Mouse (Mus musculus): Measurements from ENCODE around the gene Ppara. TPM values are rescaled to one million over a fixed set of nuclear protein-coding genes. Genes with fewer than 3 reads are reported as not detected.

Gene Ppara
- polyA plus RNA-seq, 1 experiment from 2014 or later = 2.5 TPM

- WGBS = 83% methylated on average over 7 of the region's 7 CpGs
- Histone ChIP-seq H3K27ac (ENCODE audit: low read depth, low read length) (no peak overlapping the region), H3K9me3 (ENCODE audit: control insufficient read depth, low read length) (no peaks in the 10 kb centered on the region), H3K9ac (ENCODE audit: low read depth, low read length) (no peak overlapping the region), H3K4me3 (ENCODE audit: low read depth, low read length) (no peak overlapping the region), H3K4me2 (no peak overlapping the region), H3K27me3 (replicated peaks; ENCODE audit: control insufficient read depth, insufficient read depth, low read length) (no peaks in the 10 kb centered on the region; the same call in 1 of the 2 replicates), H3K36me3 (ENCODE audit: control insufficient read depth, insufficient read depth, low read length) (no peaks in the 10 kb centered on the region), H3K4me1 (replicated peaks; ENCODE audit: control insufficient read depth, insufficient read depth, low read length) (no peaks in the 10 kb centered on the region)
- ATAC-seq (replicated peaks; ENCODE audit: low FRiP score) = no peak
- no peak for DNase-seq (ENCODE audit: low spot score)
Measured at GRCm38 (mm10) chr15:85707458-85708030, 27.2 kb upstream of the Ppara start.

- Histone ChIP-seq H3K27ac (ENCODE audit: low read depth, low read length) (no peak overlapping the region), H3K4me1 (replicated peaks; ENCODE audit: control insufficient read depth, insufficient read depth, low read length) (no peaks in the 10 kb centered on the region), H3K27me3 (replicated peaks; ENCODE audit: control insufficient read depth, insufficient read depth, low read length) (no peaks in the 10 kb centered on the region; the same call in 1 of the 2 replicates), H3K9ac (ENCODE audit: low read depth, low read length) (no peak overlapping the region), H3K4me3 (ENCODE audit: low read depth, low read length) (no peak overlapping the region), H3K4me2 (no peak overlapping the region), H3K9me3 (ENCODE audit: control insufficient read depth, low read length) (no peaks in the 10 kb centered on the region), H3K36me3 (ENCODE audit: control insufficient read depth, insufficient read depth, low read length) (no peaks in the 10 kb centered on the region)
- DNase-seq (ENCODE audit: low spot score) (no peak), ATAC-seq (replicated peaks; ENCODE audit: low FRiP score) (no peak)
- WGBS = 72% methylated on average over 2 of the region's 2 CpGs
Measured at GRCm38 (mm10) chr15:85708217-85708616, 26.6 kb upstream of the Ppara start.

GRCm38 (mm10) chr15:85708843-85709242 lies 25.9 kb upstream of the Ppara start:
- no peaks in the 10 kb centered on the region for H3K36me3 ChIP-seq (ENCODE audit: control insufficient read depth, insufficient read depth, low read length)
- DNase-seq (ENCODE audit: low spot score) (no peak), ATAC-seq (replicated peaks; ENCODE audit: low FRiP score) (no peak)
- no peaks in the 10 kb centered on the region for H3K4me1 ChIP-seq (replicated peaks; ENCODE audit: control insufficient read depth, insufficient read depth, low read length)
- WGBS = 92% methylated on average over 4 of the region's 4 CpGs
- H3K4me3 ChIP-seq (ENCODE audit: low read depth, low read length) = no peak overlapping the region
- no peaks in the 10 kb centered on the region for H3K9me3 ChIP-seq (ENCODE audit: control insufficient read depth, low read length)
- H3K27ac ChIP-seq (ENCODE audit: low read depth, low read length) = no peak overlapping the region
- H3K4me2 ChIP-seq = no peak overlapping the region
- H3K27me3 ChIP-seq (replicated peaks; ENCODE audit: control insufficient read depth, insufficient read depth, low read length) = no peaks in the 10 kb centered on the region; the same call in 1 of the 2 replicates
- no peak overlapping the region for H3K9ac ChIP-seq (ENCODE audit: low read depth, low read length)

GRCm38 (mm10) chr15:85709268-85709973 lies 25.4 kb upstream of the Ppara start:
- H3K9me3 ChIP-seq (ENCODE audit: control insufficient read depth, low read length) = no peaks in the 10 kb centered on the region
- no peak overlapping the region for H3K4me2 ChIP-seq
- no peak overlapping the region for H3K4me3 ChIP-seq (ENCODE audit: low read depth, low read length)
- WGBS = 33% methylated on average over 10 of the region's 10 CpGs
- no peaks in the 10 kb centered on the region for H3K36me3 ChIP-seq (ENCODE audit: control insufficient read depth, insufficient read depth, low read length)
- no peak overlapping the region for H3K9ac ChIP-seq (ENCODE audit: low read depth, low read length)
- DNase-seq (ENCODE audit: low spot score) = peak; percentile 57
- H3K27me3 ChIP-seq (replicated peaks; ENCODE audit: control insufficient read depth, insufficient read depth, low read length) = no peaks in the 10 kb centered on the region; the same call in 1 of the 2 replicates
- H3K4me1 ChIP-seq (replicated peaks; ENCODE audit: control insufficient read depth, insufficient read depth, low read length) = no peaks in the 10 kb centered on the region
- 0 out of 2 replicates have a peak, but pooled peaks have one; percentile 39 for ATAC-seq (replicated peaks; ENCODE audit: low FRiP score)
- no peak overlapping the region for H3K27ac ChIP-seq (ENCODE audit: low read depth, low read length)

GRCm38 (mm10) chr15:85710179-85710578 lies 24.6 kb upstream of the Ppara start:
- Histone ChIP-seq H3K4me3 (ENCODE audit: low read depth, low read length) (no peak overlapping the region), H3K9me3 (ENCODE audit: control insufficient read depth, low read length) (no peaks in the 10 kb centered on the region), H3K27ac (ENCODE audit: low read depth, low read length) (no peak overlapping the region), H3K27me3 (replicated peaks; ENCODE audit: control insufficient read depth, insufficient read depth, low read length) (no peaks in the 10 kb centered on the region; the same call in 1 of the 2 replicates), H3K9ac (ENCODE audit: low read depth, low read length) (no peak overlapping the region), H3K4me1 (replicated peaks; ENCODE audit: control insufficient read depth, insufficient read depth, low read length) (no peaks in the 10 kb centered on the region), H3K36me3 (ENCODE audit: control insufficient read depth, insufficient read depth, low read length) (no peaks in the 10 kb centered on the region), H3K4me2 (no peak overlapping the region)
- 0% methylated on average over 7 of the region's 8 CpGs for WGBS
- DNase-seq (ENCODE audit: low spot score) (peak; percentile 57), ATAC-seq (replicated peaks; ENCODE audit: low FRiP score) (0 out of 2 replicates have a peak, but pooled peaks have one; percentile 22)

GRCm38 (mm10) chr15:85710641-85711580 lies 23.9 kb upstream of the Ppara start:
- no peak overlapping the region for H3K4me2 ChIP-seq
- H3K27me3 ChIP-seq (replicated peaks; ENCODE audit: control insufficient read depth, insufficient read depth, low read length) = no peaks in the 10 kb centered on the region; the same call in 1 of the 2 replicates
- H3K36me3 ChIP-seq (ENCODE audit: control insufficient read depth, insufficient read depth, low read length) = no peaks in the 10 kb centered on the region
- no peak overlapping the region for H3K4me3 ChIP-seq (ENCODE audit: low read depth, low read length)
- DNase-seq (ENCODE audit: low spot score) (no peak), ATAC-seq (replicated peaks; ENCODE audit: low FRiP score) (no peak)
- no peaks in the 10 kb centered on the region for H3K9me3 ChIP-seq (ENCODE audit: control insufficient read depth, low read length)
- 78% methylated on average over 17 of the region's 17 CpGs for WGBS
- no peaks in the 10 kb centered on the region for H3K4me1 ChIP-seq (replicated peaks; ENCODE audit: control insufficient read depth, insufficient read depth, low read length)
- H3K9ac ChIP-seq (ENCODE audit: low read depth, low read length) = no peak overlapping the region
- H3K27ac ChIP-seq (ENCODE audit: low read depth, low read length) = no peak overlapping the region

GRCm38 (mm10) chr15:85712565-85713168 lies 22.1 kb upstream of the Ppara start:
- 43% methylated on average over 5 of the region's 5 CpGs for WGBS
- DNase-seq (ENCODE audit: low spot score) (no peak), ATAC-seq (replicated peaks; ENCODE audit: low FRiP score) (no peak)
- Histone ChIP-seq H3K9me3 (ENCODE audit: control insufficient read depth, low read length) (no peaks in the 10 kb centered on the region), H3K36me3 (ENCODE audit: control insufficient read depth, insufficient read depth, low read length) (no peaks in the 10 kb centered on the region), H3K4me2 (no peak overlapping the region), H3K27ac (ENCODE audit: low read depth, low read length) (no peak overlapping the region), H3K4me1 (replicated peaks; ENCODE audit: control insufficient read depth, insufficient read depth, low read length) (no peaks in the 10 kb centered on the region), H3K4me3 (ENCODE audit: low read depth, low read length) (no peak overlapping the region), H3K9ac (ENCODE audit: low read depth, low read length) (no peak overlapping the region), H3K27me3 (replicated peaks; ENCODE audit: control insufficient read depth, insufficient read depth, low read length) (no peaks in the 10 kb centered on the region; the same call in 1 of the 2 replicates)

- ATAC-seq (replicated peaks; ENCODE audit: low FRiP score) (no peak), DNase-seq (ENCODE audit: low spot score) (no peak)
- H3K9me3 ChIP-seq (ENCODE audit: control insufficient read depth, low read length) = no peaks in the 10 kb centered on the region
- no peak overlapping the region for H3K4me2 ChIP-seq
- H3K27ac ChIP-seq (ENCODE audit: low read depth, low read length) = no peak overlapping the region
- H3K4me3 ChIP-seq (ENCODE audit: low read depth, low read length) = no peak overlapping the region
- no peaks in the 10 kb centered on the region for H3K4me1 ChIP-seq (replicated peaks; ENCODE audit: control insufficient read depth, insufficient read depth, low read length)
- no peak overlapping the region for H3K9ac ChIP-seq (ENCODE audit: low read depth, low read length)
- H3K27me3 ChIP-seq (replicated peaks; ENCODE audit: control insufficient read depth, insufficient read depth, low read length) = no peaks in the 10 kb centered on the region; the same call in 1 of the 2 replicates
- no peaks in the 10 kb centered on the region for H3K36me3 ChIP-seq (ENCODE audit: control insufficient read depth, insufficient read depth, low read length)
- WGBS = 86% methylated on average over 9 of the region's 9 CpGs
Measured at GRCm38 (mm10) chr15:85713417-85713816, 21.4 kb upstream of the Ppara start.

Data from liver, embryonic 11.5 days (tissue).